Mouse (Mus musculus) MEL (cell line): ENCODE measurements around the gene Bmp6. TPM values are rescaled to one million over a fixed set of nuclear protein-coding genes. Genes with fewer than 3 reads are reported as not detected.

ENCODE experiments used
- DNase-seq: peaks from one replicate; pipeline ENCODE4 v3.0.0; 2011; ENCODE audit warnings: low read depth, low spot score
- H3K27ac ChIP-seq: 2 replicates; pipeline ENCODE4 v1.5.1; 2012; ENCODE audit warnings: low read depth, mild to moderate bottlenecking, control low read depth, low read length, moderate library complexity; ENCODE audit not compliant: control insufficient read depth
- H3K27me3 ChIP-seq, 2 experiments: fragments of 150-350 bp in 1 of 2; sonication (generic) in 1 of 2; 2 replicates each; pipeline ENCODE4 v1.6.1; 2012; ENCODE audit warnings: low read length in 2 of 2, mild to moderate bottlenecking in 2 of 2, improper control_type of control experiment in 1 of 2, moderate library complexity in 1 of 2; ENCODE audit not compliant: insufficient read depth in 2 of 2, control insufficient read depth in 1 of 2
- H3K36me3 ChIP-seq, 2 experiments: 2 replicates each; pipeline ENCODE4 v1.6.1; 2012 to 2014; ENCODE audit warnings: low read length in 2 of 2, improper control_type of control experiment in 1 of 2, inconsistent platforms in 1 of 2, mild to moderate bottlenecking in 1 of 2; ENCODE audit not compliant: insufficient read depth in 2 of 2, control insufficient read depth in 1 of 2
- H3K4me1 ChIP-seq, 2 experiments: fragments of 150-350 bp in 1 of 2; sonication (generic) in 1 of 2; 2 replicates each; pipeline ENCODE4 v1.6.1; 2012; ENCODE audit warnings: low read length in 2 of 2, improper control_type of control experiment in 1 of 2, mild to moderate bottlenecking in 1 of 2; ENCODE audit not compliant: insufficient read depth in 2 of 2, control insufficient read depth in 1 of 2
- H3K4me3 ChIP-seq, 2 experiments: fragments of 150-350 bp in 1 of 2; sonication (generic) in 1 of 2; 2 replicates each; pipeline ENCODE4 v1.5.1; 2012; ENCODE audit warnings: low read depth in 2 of 2, low read length in 2 of 2, mild to moderate bottlenecking in 2 of 2, moderate library complexity in 2 of 2, control low read depth in 1 of 2, improper control_type of control experiment in 1 of 2; ENCODE audit not compliant: control insufficient read depth in 1 of 2, insufficient read depth in 1 of 2
- H3K79me2 ChIP-seq: 2 replicates; pipeline ENCODE4 v1.6.1; 2012; ENCODE audit warnings: mild to moderate bottlenecking, low read length, moderate library complexity; ENCODE audit not compliant: control insufficient read depth, poor library complexity, insufficient read depth
- H3K9ac ChIP-seq: 2 replicates; pipeline ENCODE4 v1.6.1; 2012; ENCODE audit warnings: low read depth, mild to moderate bottlenecking, control low read depth, low read length, moderate library complexity; ENCODE audit not compliant: control insufficient read depth, poor library complexity, severe bottlenecking
- H3K9me3 ChIP-seq: fragments of 150-350 bp; sonication (generic); replicated peaks from 2 replicates; pipeline ENCODE4 v1.6.1; 2012; ENCODE audit warnings: mild to moderate bottlenecking, low read length, improper control_type of control experiment, moderate library complexity; ENCODE audit not compliant: insufficient read depth
- CHD1 ChIP-seq: IDR thresholded peaks from 2 replicates; pipeline ENCODE4 v1.6.1; 2012; ENCODE audit warnings: low read depth, mild to moderate bottlenecking, inconsistent platforms, low read length, improper control_type of control experiment
- CTCF ChIP-seq, 3 experiments: IDR thresholded peaks in 2 of 3; conservative IDR thresholded peaks in 1 of 3; 2 replicates each; pipeline ENCODE4 v1.5.1; 2011 to 2012; ENCODE audit warnings: low read length in 3 of 3, low read depth in 2 of 3, mild to moderate bottlenecking in 2 of 3, improper control_type of control experiment in 1 of 3, inconsistent platforms in 1 of 3, mixed read lengths in 1 of 3, moderate library complexity in 1 of 3; ENCODE audit not compliant: control insufficient read depth in 1 of 3, insufficient read depth in 1 of 3, poor library complexity in 1 of 3, severe bottlenecking in 1 of 3
- E2F4 ChIP-seq: IDR thresholded peaks from 2 replicates; pipeline ENCODE4 v1.6.1; 2011; ENCODE audit warnings: low read depth, low read length, improper control_type of control experiment, borderline replicate concordance
- ELF1 ChIP-seq: IDR thresholded peaks from 2 replicates; pipeline ENCODE4 v1.6.1; 2014; ENCODE audit warnings: low read depth, mild to moderate bottlenecking, inconsistent platforms, low read length, improper control_type of control experiment, moderate library complexity
- GABPA ChIP-seq: IDR thresholded peaks from 2 replicates; pipeline ENCODE4 v1.6.1; 2012; ENCODE audit warnings: low read depth, mild to moderate bottlenecking, inconsistent platforms, low read length, improper control_type of control experiment, moderate library complexity
- GATA1 ChIP-seq: IDR thresholded peaks from 2 replicates; pipeline ENCODE4 v1.6.1; 2011; ENCODE audit warnings: low read depth, low read length, improper control_type of control experiment
- HCFC1 ChIP-seq: IDR thresholded peaks from 2 replicates; pipeline ENCODE4 v1.6.1; 2012; ENCODE audit warnings: low read depth, mild to moderate bottlenecking, inconsistent platforms, low read length, improper control_type of control experiment, moderate library complexity
- JUND ChIP-seq: IDR thresholded peaks from 2 replicates; pipeline ENCODE4 v1.6.1; 2011; ENCODE audit warnings: low read depth, mild to moderate bottlenecking, improper control_type of control experiment, low read length
- KAT2A ChIP-seq: conservative IDR thresholded peaks from 2 replicates; pipeline ENCODE4 v1.6.1; 2012; ENCODE audit warnings: low read depth, low read length, improper control_type of control experiment, inconsistent platforms
- MAFK ChIP-seq: IDR thresholded peaks from 2 replicates; pipeline ENCODE4 v1.6.1; 2011; ENCODE audit warnings: low read depth, mild to moderate bottlenecking, low read length, improper control_type of control experiment, borderline replicate concordance
- MAZ ChIP-seq: IDR thresholded peaks from 2 replicates; pipeline ENCODE4 v1.6.1; 2012; ENCODE audit warnings: low read depth, mild to moderate bottlenecking, inconsistent platforms, low read length, improper control_type of control experiment
- MYB ChIP-seq: IDR thresholded peaks from 2 replicates; pipeline ENCODE4 v1.6.1; 2011; ENCODE audit warnings: mild to moderate bottlenecking, low read depth, low read length, improper control_type of control experiment
- NELFE ChIP-seq: IDR thresholded peaks from 2 replicates; pipeline ENCODE4 v1.6.1; 2011; ENCODE audit warnings: low read depth, low read length, improper control_type of control experiment
- POLR2A ChIP-seq, 2 experiments: IDR thresholded peaks; 2 replicates each; pipeline ENCODE4 v1.6.1; 2011 to 2012; ENCODE audit warnings: low read length in 2 of 2, mild to moderate bottlenecking in 2 of 2, control low read depth in 1 of 2, improper control_type of control experiment in 1 of 2, low read depth in 1 of 2, moderate library complexity in 1 of 2; ENCODE audit not compliant: control insufficient read depth in 1 of 2, insufficient read depth in 1 of 2, poor library complexity in 1 of 2
- POLR2AphosphoS2 ChIP-seq: IDR thresholded peaks from 2 replicates; pipeline ENCODE4 v1.6.1; 2011; ENCODE audit warnings: low read length, improper control_type of control experiment
- POLR2AphosphoS5 ChIP-seq: IDR thresholded peaks from 2 replicates; pipeline ENCODE4 v1.6.1; 2012; ENCODE audit warnings: low read depth, borderline replicate concordance, mild to moderate bottlenecking, inconsistent platforms, low read length, moderate library complexity, mixed read lengths
- RAD21 ChIP-seq: IDR thresholded peaks from 2 replicates; pipeline ENCODE4 v1.6.1; 2011; ENCODE audit warnings: mild to moderate bottlenecking, low read depth, low read length, improper control_type of control experiment
- RCOR1 ChIP-seq: IDR thresholded peaks from 2 replicates; pipeline ENCODE4 v1.6.1; 2012; ENCODE audit warnings: low read depth, mild to moderate bottlenecking, inconsistent platforms, low read length, improper control_type of control experiment
- TBP ChIP-seq: IDR thresholded peaks from 2 replicates; pipeline ENCODE4 v1.8.0; 2011; ENCODE audit warnings: low read depth, low read length, improper control_type of control experiment
- TCF12 ChIP-seq: IDR thresholded peaks from 2 replicates; pipeline ENCODE4 v1.6.1; 2014; ENCODE audit warnings: low read depth, mild to moderate bottlenecking, inconsistent platforms, low read length, improper control_type of control experiment, moderate library complexity
- USF1 ChIP-seq: IDR thresholded peaks from 2 replicates; pipeline ENCODE4 v1.6.1; 2014; ENCODE audit warnings: low read depth, mild to moderate bottlenecking, inconsistent platforms, low read length, improper control_type of control experiment, moderate library complexity
- polyA plus RNA-seq, 2 experiments: library from polyadenylated mRNA; stranded (reverse) in 1 of 2; unstranded in 1 of 2; fragments of >175 nt in 1 of 2; fragments of >200 nt in 1 of 2; gene quantifications; 2 replicates each; pipeline versions ENCODE4 v1.2.1 to v1.2.4; 2012; ENCODE audit warnings: low replicate concordance in 2 of 2, low read depth in 1 of 2; ENCODE audit not compliant: insufficient read length in 2 of 2, insufficient read depth in 1 of 2, missing spikeins in 1 of 2
- total RNA-seq: library from RNA; depleted of rRNA; stranded (reverse); fragments of 300-350 nt; gene quantifications from 2 replicates; pipeline ENCODE4 v1.2.3, GENCODE M21; 2012

The Bmp6 gene
- total and polyA plus RNA-seq, 3 experiments = not detected

DNA sequence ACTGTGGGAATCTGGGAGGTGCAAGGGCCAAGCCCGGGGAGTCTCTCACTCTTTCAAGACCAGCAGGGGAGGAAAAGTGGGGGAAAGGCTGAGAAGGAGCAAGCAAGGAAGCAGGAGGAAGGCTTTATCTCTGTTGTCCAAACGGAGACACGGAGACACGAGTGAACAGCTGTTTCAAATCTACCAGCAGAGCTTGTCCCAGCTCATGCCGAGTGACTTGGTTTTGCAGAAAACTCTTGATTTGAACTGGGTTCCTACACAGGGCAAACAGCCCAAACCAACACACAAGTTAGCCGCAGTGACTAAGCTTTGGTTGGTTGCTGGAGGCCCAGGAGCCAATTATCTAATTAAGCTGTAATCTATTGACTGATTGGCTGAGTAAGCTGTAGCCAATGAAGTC lies 189.1 kb downstream of the Bmp6 start:
- no peaks in the 10 kb centered on the region for H3K36me3 ChIP-seq
- no peak overlapping the region for H3K27ac ChIP-seq
- TF ChIP-seq CTCF (IDR thresholded peaks at IDR 0.05 in 2 of 3, conservative IDR thresholded peaks at IDR 0.05 in 1 of 3; ENCODE audit: control insufficient read depth in 1 of 3, insufficient read depth in 1 of 3, low read depth in 2 of 3, low read length in 3 of 3, poor library complexity in 1 of 3, severe bottlenecking in 1 of 3) = no peak
- TF ChIP-seq GATA1 = no peak
- TF ChIP-seq POLR2AphosphoS2 = no peak
- no peak for TF ChIP-seq NELFE
- no peak for TF ChIP-seq JUND
- DNase-seq = peak; percentile 32
- no peaks in the 10 kb centered on the region for H3K9me3 ChIP-seq
- peaks cover 0 to 4% of the 10 kb centered on the region in 2 experiments; a peak in 3 of 4 replicates for H3K27me3 ChIP-seq
- H3K4me1 ChIP-seq = 0 out of 4 replicates have a peak, but pooled peaks cover 0 to 3% of the 10 kb centered on the region in 2 experiments
- no peak overlapping the region for H3K9ac ChIP-seq
- H3K4me3 ChIP-seq = no peak overlapping the region
- H3K79me2 ChIP-seq = no peaks in the 10 kb centered on the region

DNA sequence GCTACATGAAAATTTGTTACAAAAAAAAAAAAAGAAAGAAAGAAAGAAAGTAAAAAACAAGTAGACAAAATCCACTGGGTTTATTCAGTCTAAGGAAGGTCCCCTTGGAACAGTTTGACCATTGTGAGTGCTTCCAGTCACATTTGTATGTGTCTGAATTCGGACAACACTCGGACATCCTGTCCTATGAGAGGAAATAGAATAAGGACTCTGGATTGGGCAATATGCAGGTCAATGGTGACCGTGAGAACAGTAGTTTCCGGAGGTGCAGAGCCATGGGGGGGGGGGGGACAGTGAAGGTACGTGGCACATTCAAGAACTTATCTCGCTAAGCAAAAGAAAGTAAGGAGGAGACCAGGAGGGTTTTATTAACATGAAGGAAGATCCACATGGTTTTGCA lies 189.8 kb downstream of the Bmp6 start:
- peaks cover 0 to 4% of the 10 kb centered on the region in 2 experiments; a peak in 3 of 4 replicates for H3K27me3 ChIP-seq
- no peak for TF ChIP-seq GATA1
- no peak for TF ChIP-seq KAT2A
- no peak for TF ChIP-seq POLR2AphosphoS5
- TF ChIP-seq MAZ = no peak
- TF ChIP-seq JUND = no peak
- no peak for TF ChIP-seq HCFC1
- TF ChIP-seq POLR2A (IDR thresholded peaks at IDR 0.05; ENCODE audit: control insufficient read depth in 1 of 2, insufficient read depth in 1 of 2, low read depth in 1 of 2, low read length in 2 of 2, poor library complexity in 1 of 2) = no peak
- TF ChIP-seq MAFK = no peak
- TF ChIP-seq RCOR1 = no peak
- TF ChIP-seq E2F4 = no peak
- no peak for TF ChIP-seq TBP
- TF ChIP-seq CHD1 = no peak
- TF ChIP-seq TCF12 = no peak
- TF ChIP-seq ELF1 = no peak
- TF ChIP-seq MYB = no peak
- TF ChIP-seq GABPA = no peak
- no peak for TF ChIP-seq RAD21
- TF ChIP-seq USF1 = no peak

More for the DNA sequence above, 189.8 kb downstream of the Bmp6 start:
- H3K4me1 ChIP-seq = 0 out of 4 replicates have a peak, but pooled peaks cover 0 to 3% of the 10 kb centered on the region in 2 experiments
- H3K4me3 ChIP-seq = no peak overlapping the region
- H3K9ac ChIP-seq = no peak overlapping the region
- no peaks in the 10 kb centered on the region for H3K36me3 ChIP-seq
- H3K27ac ChIP-seq = no peak overlapping the region
- H3K9me3 ChIP-seq = no peaks in the 10 kb centered on the region
- DNase-seq = no peak
- no peaks in the 10 kb centered on the region for H3K79me2 ChIP-seq
